Mouse (Mus musculus) ES-E14 (cell line): ENCODE measurements around the gene Hoxd10.

Source experiments
- HCFC1 ChIP-seq: IDR thresholded peaks from 2 replicates; pipeline ENCODE4 v1.6.1; 2012; ENCODE audit warnings: low read length, inconsistent platforms, borderline replicate concordance; ENCODE audit not compliant: insufficient read depth
- ZC3H11A ChIP-seq: IDR thresholded peaks from 2 replicates; pipeline ENCODE4 v1.6.1; 2012; ENCODE audit warnings: low read depth, mild to moderate bottlenecking, inconsistent platforms, low read length, borderline replicate concordance

DNA sequence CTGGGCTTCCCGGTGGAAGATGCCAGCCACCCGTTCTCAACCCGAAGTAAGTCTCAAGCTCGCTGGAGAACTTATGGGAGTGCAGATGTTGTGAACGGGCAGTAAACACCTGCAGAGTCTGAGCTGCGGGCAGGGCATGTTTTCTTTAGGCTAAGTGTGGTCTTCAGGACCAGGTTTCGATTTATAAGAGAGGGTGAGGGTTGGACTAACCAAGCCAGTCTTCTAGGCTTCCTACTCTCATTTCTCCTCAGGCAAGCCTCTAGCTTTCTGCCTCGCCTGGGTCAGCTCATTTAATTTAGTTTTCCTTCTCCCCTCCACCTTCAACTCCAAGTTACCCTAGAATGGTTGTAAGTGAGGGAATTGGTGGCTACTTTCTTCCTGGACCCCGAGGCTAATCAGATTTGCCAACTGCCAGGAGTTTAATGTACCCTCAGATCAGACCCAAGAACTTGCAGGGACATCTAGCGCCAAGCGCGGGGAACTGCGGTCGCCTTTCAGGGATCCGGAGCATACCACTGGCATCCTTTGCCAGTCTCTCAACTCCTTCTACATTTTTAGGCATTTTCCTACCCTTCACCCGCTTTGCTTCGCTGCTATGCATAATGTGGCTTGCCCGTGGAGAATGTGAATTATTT, 28.3 kb upstream of the Hoxd10 start:
- no peak for TF ChIP-seq HCFC1
- no peak for TF ChIP-seq ZC3H11A
